Mouse (Mus musculus): Measurements from ENCODE around the gene Sec14l3.

- TF ChIP-seq EP300 (IDR thresholded peaks at IDR 0.05; ENCODE audit: low read depth) (no peak), CTCF (IDR thresholded peaks at IDR 0.05; ENCODE audit: low read depth) (peak; percentile 23)
Observed at GRCm38 (mm10) chr11:4117372-4118071, 52.9 kb downstream of the Sec14l3 start.
